Mouse (Mus musculus) MEL (cell line): ENCODE data around the gene Man1b1. TPM values are rescaled to one million over a fixed set of nuclear protein-coding genes. Genes with fewer than 3 reads are reported as not detected.
A peak's percentile ranks its signal among the peaks of the same experiment; 100 is the strongest.

Experiments
- DNase-seq: peaks from one replicate; pipeline ENCODE4 v3.0.0; 2011; ENCODE audit warnings: low read depth, low spot score
- H3K27ac ChIP-seq: 2 replicates; pipeline ENCODE4 v1.5.1; 2012; ENCODE audit warnings: low read depth, mild to moderate bottlenecking, control low read depth, low read length, moderate library complexity; ENCODE audit not compliant: control insufficient read depth
- H3K27me3 ChIP-seq, 2 experiments: fragments of 150-350 bp in 1 of 2; sonication (generic) in 1 of 2; 2 replicates each; pipeline ENCODE4 v1.6.1; 2012; ENCODE audit warnings: low read length in 2 of 2, mild to moderate bottlenecking in 2 of 2, improper control_type of control experiment in 1 of 2, moderate library complexity in 1 of 2; ENCODE audit not compliant: insufficient read depth in 2 of 2, control insufficient read depth in 1 of 2
- H3K36me3 ChIP-seq, 2 experiments: 2 replicates each; pipeline ENCODE4 v1.6.1; 2012 to 2014; ENCODE audit warnings: low read length in 2 of 2, improper control_type of control experiment in 1 of 2, inconsistent platforms in 1 of 2, mild to moderate bottlenecking in 1 of 2; ENCODE audit not compliant: insufficient read depth in 2 of 2, control insufficient read depth in 1 of 2
- H3K4me1 ChIP-seq, 2 experiments: fragments of 150-350 bp in 1 of 2; sonication (generic) in 1 of 2; 2 replicates each; pipeline ENCODE4 v1.6.1; 2012; ENCODE audit warnings: low read length in 2 of 2, improper control_type of control experiment in 1 of 2, mild to moderate bottlenecking in 1 of 2; ENCODE audit not compliant: insufficient read depth in 2 of 2, control insufficient read depth in 1 of 2
- H3K4me3 ChIP-seq, 2 experiments: fragments of 150-350 bp in 1 of 2; sonication (generic) in 1 of 2; 2 replicates each; pipeline ENCODE4 v1.5.1; 2012; ENCODE audit warnings: low read depth in 2 of 2, low read length in 2 of 2, mild to moderate bottlenecking in 2 of 2, moderate library complexity in 2 of 2, control low read depth in 1 of 2, improper control_type of control experiment in 1 of 2; ENCODE audit not compliant: control insufficient read depth in 1 of 2, insufficient read depth in 1 of 2
- H3K79me2 ChIP-seq: 2 replicates; pipeline ENCODE4 v1.6.1; 2012; ENCODE audit warnings: mild to moderate bottlenecking, low read length, moderate library complexity; ENCODE audit not compliant: control insufficient read depth, poor library complexity, insufficient read depth
- H3K9ac ChIP-seq: 2 replicates; pipeline ENCODE4 v1.6.1; 2012; ENCODE audit warnings: low read depth, mild to moderate bottlenecking, control low read depth, low read length, moderate library complexity; ENCODE audit not compliant: control insufficient read depth, poor library complexity, severe bottlenecking
- H3K9me3 ChIP-seq: fragments of 150-350 bp; sonication (generic); replicated peaks from 2 replicates; pipeline ENCODE4 v1.6.1; 2012; ENCODE audit warnings: mild to moderate bottlenecking, low read length, improper control_type of control experiment, moderate library complexity; ENCODE audit not compliant: insufficient read depth
- CHD1 ChIP-seq: IDR thresholded peaks from 2 replicates; pipeline ENCODE4 v1.6.1; 2012; ENCODE audit warnings: low read depth, mild to moderate bottlenecking, inconsistent platforms, low read length, improper control_type of control experiment
- CTCF ChIP-seq, 3 experiments: IDR thresholded peaks in 2 of 3; conservative IDR thresholded peaks in 1 of 3; 2 replicates each; pipeline ENCODE4 v1.5.1; 2011 to 2012; ENCODE audit warnings: low read length in 3 of 3, low read depth in 2 of 3, mild to moderate bottlenecking in 2 of 3, improper control_type of control experiment in 1 of 3, inconsistent platforms in 1 of 3, mixed read lengths in 1 of 3, moderate library complexity in 1 of 3; ENCODE audit not compliant: control insufficient read depth in 1 of 3, insufficient read depth in 1 of 3, poor library complexity in 1 of 3, severe bottlenecking in 1 of 3
- EP300 ChIP-seq, 2 experiments: IDR thresholded peaks; 2 replicates each; pipeline ENCODE4 v1.6.1; 2011; ENCODE audit warnings: improper control_type of control experiment in 2 of 2, low read length in 2 of 2, low read depth in 1 of 2, mild to moderate bottlenecking in 1 of 2
- ETS1 ChIP-seq: IDR thresholded peaks from 2 replicates; pipeline ENCODE4 v1.6.1; 2012; ENCODE audit warnings: low read depth, mild to moderate bottlenecking, inconsistent platforms, low read length, improper control_type of control experiment, moderate library complexity
- GABPA ChIP-seq: IDR thresholded peaks from 2 replicates; pipeline ENCODE4 v1.6.1; 2012; ENCODE audit warnings: low read depth, mild to moderate bottlenecking, inconsistent platforms, low read length, improper control_type of control experiment, moderate library complexity
- HCFC1 ChIP-seq: IDR thresholded peaks from 2 replicates; pipeline ENCODE4 v1.6.1; 2012; ENCODE audit warnings: low read depth, mild to moderate bottlenecking, inconsistent platforms, low read length, improper control_type of control experiment, moderate library complexity
- MAX ChIP-seq: IDR thresholded peaks from 2 replicates; pipeline ENCODE4 v1.6.1; 2011; ENCODE audit warnings: low read length, improper control_type of control experiment
- MEF2A ChIP-seq: IDR thresholded peaks from 2 replicates; pipeline ENCODE4 v1.6.1; 2014; ENCODE audit warnings: low read depth, mild to moderate bottlenecking, inconsistent platforms, low read length, improper control_type of control experiment; ENCODE audit not compliant: poor library complexity, insufficient replicate concordance, severe bottlenecking; ENCODE audit errors: extremely low read depth
- MXI1 ChIP-seq: IDR thresholded peaks from 2 replicates; pipeline ENCODE4 v1.6.1; 2011; ENCODE audit warnings: mild to moderate bottlenecking, low read depth, low read length, improper control_type of control experiment
- NELFE ChIP-seq: IDR thresholded peaks from 2 replicates; pipeline ENCODE4 v1.6.1; 2011; ENCODE audit warnings: low read depth, low read length, improper control_type of control experiment
- RAD21 ChIP-seq: IDR thresholded peaks from 2 replicates; pipeline ENCODE4 v1.6.1; 2011; ENCODE audit warnings: mild to moderate bottlenecking, low read depth, low read length, improper control_type of control experiment
- SMC3 ChIP-seq: IDR thresholded peaks from 2 replicates; pipeline ENCODE4 v1.6.1; 2011; ENCODE audit warnings: low read depth, low read length, improper control_type of control experiment
- TAL1 ChIP-seq: IDR thresholded peaks from 2 replicates; pipeline ENCODE4 v1.6.1; 2012; ENCODE audit warnings: mild to moderate bottlenecking, inconsistent platforms, low read length, moderate library complexity, mixed read lengths
- USF1 ChIP-seq: IDR thresholded peaks from 2 replicates; pipeline ENCODE4 v1.6.1; 2014; ENCODE audit warnings: low read depth, mild to moderate bottlenecking, inconsistent platforms, low read length, improper control_type of control experiment, moderate library complexity
- ZC3H11A ChIP-seq: IDR thresholded peaks from 2 replicates; pipeline ENCODE4 v1.6.1; 2012; ENCODE audit warnings: low read depth, mild to moderate bottlenecking, inconsistent platforms, low read length, improper control_type of control experiment
- ZMIZ1 ChIP-seq: IDR thresholded peaks from 2 replicates; pipeline ENCODE4 v1.6.1; 2012; ENCODE audit warnings: low read depth, mild to moderate bottlenecking, inconsistent platforms, low read length, improper control_type of control experiment, moderate library complexity
- polyA plus RNA-seq, 2 experiments: library from polyadenylated mRNA; stranded (reverse) in 1 of 2; unstranded in 1 of 2; fragments of >175 nt in 1 of 2; fragments of >200 nt in 1 of 2; gene quantifications; 2 replicates each; pipeline versions ENCODE4 v1.2.1 to v1.2.4; 2012; ENCODE audit warnings: low replicate concordance in 2 of 2, low read depth in 1 of 2; ENCODE audit not compliant: insufficient read length in 2 of 2, insufficient read depth in 1 of 2, missing spikeins in 1 of 2
- total RNA-seq: library from RNA; depleted of rRNA; stranded (reverse); fragments of 300-350 nt; gene quantifications from 2 replicates; pipeline ENCODE4 v1.2.3, GENCODE M21; 2012

The Man1b1 gene
- total and polyA plus RNA-seq, 3 experiments: 49.6 to 50.1 TPM; not detected in 1

GRCm38 (mm10) chr2:25328440-25328839, 3.7 kb upstream of the Man1b1 start:
- H3K79me2 ChIP-seq: peaks cover 13% of the 10 kb centered on the region
- TF ChIP-seq CTCF (IDR thresholded peaks at IDR 0.05 in 2 of 3, conservative IDR thresholded peaks at IDR 0.05 in 1 of 3; ENCODE audit: control insufficient read depth in 1 of 3, insufficient read depth in 1 of 3, low read depth in 2 of 3, low read length in 3 of 3, poor library complexity in 1 of 3, severe bottlenecking in 1 of 3): peak; percentile 65 to 81 (median 66)
- no peak for TF ChIP-seq MEF2A
- no peak for TF ChIP-seq EP300 (IDR thresholded peaks at IDR 0.05; ENCODE audit: low read depth in 1 of 2, low read length in 2 of 2)
- TF ChIP-seq RAD21: peak; percentile 75
- TF ChIP-seq HCFC1: 0 out of 2 replicates have a peak, but pooled peaks have one; percentile 30
- TF ChIP-seq ZC3H11A: peak; percentile 55
- peak; percentile 81 for TF ChIP-seq SMC3
- no peak overlapping the region for H3K27ac ChIP-seq

DNA sequence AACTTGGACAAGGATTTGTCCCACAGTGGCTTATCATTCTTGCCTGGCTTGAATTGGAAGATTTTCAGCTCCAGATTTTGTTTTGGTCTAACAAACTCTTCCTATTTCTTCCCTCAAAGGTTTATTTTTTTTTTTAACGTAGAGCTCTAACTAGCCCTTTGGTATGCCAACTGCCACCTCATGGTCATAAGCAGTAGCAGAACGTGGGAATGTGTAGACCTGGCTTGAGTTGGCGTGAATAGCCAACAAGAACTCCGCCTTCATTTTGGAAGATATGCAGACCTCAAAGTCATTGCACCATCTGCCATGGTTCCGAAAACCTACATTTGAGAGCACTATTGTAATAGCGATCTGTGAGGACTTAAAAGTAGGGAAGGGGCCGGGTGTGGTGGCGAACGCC, 668 bp upstream of the Man1b1 start:
- Histone ChIP-seq H3K27me3 (no peaks in the 10 kb centered on the region), H3K27ac (no peak overlapping the region), H3K4me3 (peak overlapping the region; percentile 78 to 92), H3K4me1 (peaks cover 3 to 19% of the 10 kb centered on the region in 2 experiments; a peak in 3 of 4 replicates), H3K9me3 (no peaks in the 10 kb centered on the region), H3K79me2 (peaks cover 22% of the 10 kb centered on the region), H3K9ac (peak overlapping the region; percentile 90), H3K36me3 (peaks cover 0 to 15% of the 10 kb centered on the region in 2 experiments; a peak in 2 of 4 replicates)
- TF ChIP-seq ZMIZ1: no peak
- TF ChIP-seq ETS1: no peak
- TF ChIP-seq MXI1: no peak
- TF ChIP-seq SMC3: no peak
- no peak for TF ChIP-seq CHD1
- TF ChIP-seq ZC3H11A: no peak
- TF ChIP-seq GABPA: no peak
- TF ChIP-seq TAL1: no peak
- peak; percentile 38 for DNase-seq

More at GRCm38 (mm10) chr2:25328440-25328839, 3.7 kb upstream of the Man1b1 start:
- Histone ChIP-seq H3K4me1 (peaks cover 5 to 21% of the 10 kb centered on the region in 2 experiments), H3K9ac (no peak overlapping the region), H3K36me3 (peaks cover 0 to 16% of the 10 kb centered on the region in 2 experiments; a peak in 2 of 4 replicates), H3K27me3 (no peaks in the 10 kb centered on the region), H3K4me3 (no peak overlapping the region), H3K9me3 (no peaks in the 10 kb centered on the region)
- peak; percentile 77 for DNase-seq

GRCm38 (mm10) chr2:25333569-25333968, 1.4 kb downstream of the Man1b1 start:
- peak overlapping the region; percentile 86 for H3K9ac ChIP-seq
- H3K4me1 ChIP-seq: peaks cover 3 to 15% of the 10 kb centered on the region in 2 experiments; a peak in 3 of 4 replicates
- no peaks in the 10 kb centered on the region for H3K27me3 ChIP-seq
- H3K27ac ChIP-seq: no peak overlapping the region
- TF ChIP-seq NELFE (no peak), USF1 (peak; percentile 34; the same call in 1 of the 2 replicates), MAX (0 out of 2 replicates have a peak, but pooled peaks have one; percentile 24), ETS1 (no peak)
- peaks cover 22% of the 10 kb centered on the region for H3K79me2 ChIP-seq
- peaks cover 8 to 15% of the 10 kb centered on the region in 2 experiments for H3K36me3 ChIP-seq
- no peak for DNase-seq
- peak overlapping the region; percentile 72 to 86 for H3K4me3 ChIP-seq
- H3K9me3 ChIP-seq: no peaks in the 10 kb centered on the region
